Mouse (Mus musculus) midbrain, embryonic 13.5 days (tissue): Measurements from ENCODE around the gene Grm8. TPM values are rescaled to one million over a fixed set of nuclear protein-coding genes. Genes with fewer than 3 reads are reported as not detected.
"Not testable (repeated sequence)": the region's sequence is repeated elsewhere in the genome, so short reads cannot be mapped to it uniquely, and the experiment has no call there.

Experiments used
- ATAC-seq: fragments of 200-750 bp; cut with Nextera tagmentation; 2 replicates; pipeline ENCODE4 v1.8.0; 2017; ENCODE audit warnings: mild to moderate bottlenecking, moderate TSS enrichment, moderate library complexity
- H3K27ac ChIP-seq: fragments of 300-500 bp; sonication (generic); 2 replicates; pipeline ENCODE4 v1.5.1; 2015; ENCODE audit warnings: inconsistent platforms, mild to moderate bottlenecking, moderate library complexity
- H3K27me3 ChIP-seq: fragments of 300-500 bp; sonication (generic); 2 replicates; pipeline ENCODE4 v1.6.1; 2015; ENCODE audit warnings: mild to moderate bottlenecking, inconsistent platforms
- H3K36me3 ChIP-seq: fragments of 300-500 bp; sonication (generic); 2 replicates; pipeline ENCODE4 v1.6.1; 2015; ENCODE audit warnings: mild to moderate bottlenecking, inconsistent platforms
- H3K4me1 ChIP-seq: fragments of 300-500 bp; sonication (generic); replicated peaks from 2 replicates; pipeline ENCODE4 v1.6.1; 2015; ENCODE audit warnings: inconsistent platforms
- H3K4me2 ChIP-seq: fragments of 300-500 bp; sonication (generic); replicated peaks from 2 replicates; pipeline ENCODE4 v1.6.1; 2015; ENCODE audit warnings: moderate library complexity, mild to moderate bottlenecking, inconsistent platforms
- H3K4me3 ChIP-seq: fragments of 300-500 bp; sonication (generic); replicated peaks from 2 replicates; pipeline ENCODE4 v1.5.1; 2015; ENCODE audit warnings: mild to moderate bottlenecking, inconsistent platforms
- H3K9ac ChIP-seq: fragments of 300-500 bp; sonication (generic); replicated peaks from 2 replicates; pipeline ENCODE4 v1.6.1; 2015; ENCODE audit warnings: mild to moderate bottlenecking, inconsistent platforms
- H3K9me3 ChIP-seq: fragments of 300-500 bp; sonication (generic); 2 replicates; pipeline ENCODE4 v1.6.1; 2016; ENCODE audit warnings: mild to moderate bottlenecking, inconsistent platforms
- WGBS: fragments of 180-500 bp; shearing (Covaris S2); methylation state at CpG from one replicate; pipeline ENCODE4 v1.1.7; 2015; 5-methylcytosine and 5-hydroxymethylcytosine counted together
- polyA plus RNA-seq: library from polyadenylated mRNA; unstranded; fragments of >200 nt; fragmentation: Nextera tagmentation; extraction: Ambion mirVana; gene quantifications from 2 replicates; pipeline ENCODE4 v1.2.1, GENCODE M21; 2015

Gene Grm8
- polyA plus RNA-seq, 1 experiment from 2014 or later, result 7.1 TPM

GRCm38 (mm10) chr6:27928058-27928457, 206.9 kb downstream of the Grm8 start:
- WGBS, result 70% methylated on average over 3 of the region's 3 CpGs
- no peak for ATAC-seq
- no peak overlapping the region for H3K9ac ChIP-seq
- no peaks in the 10 kb centered on the region for H3K27me3 ChIP-seq
- no peaks in the 10 kb centered on the region for H3K9me3 ChIP-seq
- no peak overlapping the region for H3K27ac ChIP-seq
- H3K36me3 ChIP-seq, result no peaks in the 10 kb centered on the region
- H3K4me2 ChIP-seq, result no peak overlapping the region
- no peak overlapping the region for H3K4me3 ChIP-seq
- H3K4me1 ChIP-seq, result no peaks in the 10 kb centered on the region

GRCm38 (mm10) chr6:27913281-27913680, 221.7 kb downstream of the Grm8 start:
- Histone ChIP-seq H3K9me3 (peaks cover 8% of the 10 kb centered on the region; the same call in 1 of the 2 replicates), H3K9ac (no peak overlapping the region), H3K4me2 (no peak overlapping the region), H3K36me3 (no peaks in the 10 kb centered on the region), H3K27me3 (no peaks in the 10 kb centered on the region), H3K27ac (no peak overlapping the region), H3K4me3 (no peak overlapping the region), H3K4me1 (no peaks in the 10 kb centered on the region)
- 81% methylated on average over 1 of the region's 1 CpGs for WGBS
- no peak for ATAC-seq

GRCm38 (mm10) chr6:27904358-27904757, 230.6 kb downstream of the Grm8 start:
- Histone ChIP-seq H3K4me3 (no peak overlapping the region), H3K4me1 (peaks cover 6% of the 10 kb centered on the region; the same call in 1 of the 2 replicates), H3K27me3 (no peaks in the 10 kb centered on the region), H3K9ac (no peak overlapping the region), H3K27ac (no peak overlapping the region), H3K36me3 (no peaks in the 10 kb centered on the region), H3K4me2 (no peak overlapping the region), H3K9me3 (0 out of 2 replicates have a peak, but pooled peaks cover under 1% of the 10 kb centered on the region)
- ATAC-seq, result no peak

- H3K27me3 ChIP-seq, result no peaks in the 10 kb centered on the region
- H3K4me3 ChIP-seq, result no peak overlapping the region
- H3K4me1 ChIP-seq, result peaks cover 6% of the 10 kb centered on the region; the same call in 1 of the 2 replicates
- no peak for ATAC-seq
- no peaks in the 10 kb centered on the region for H3K9me3 ChIP-seq
- H3K36me3 ChIP-seq, result no peaks in the 10 kb centered on the region
- no peak overlapping the region for H3K27ac ChIP-seq
- H3K4me2 ChIP-seq, result no peak overlapping the region
- H3K9ac ChIP-seq, result no peak overlapping the region
- WGBS, result 98% methylated on average over 1 of the region's 1 CpGs
Observed at GRCm38 (mm10) chr6:27902224-27902623, 232.8 kb downstream of the Grm8 start.

GRCm38 (mm10) chr6:27901396-27901795, 233.6 kb downstream of the Grm8 start:
- H3K27me3 ChIP-seq, result no peaks in the 10 kb centered on the region
- no peak overlapping the region for H3K9ac ChIP-seq
- H3K4me1 ChIP-seq, result peaks cover 6% of the 10 kb centered on the region; the same call in 1 of the 2 replicates
- ATAC-seq, result no peak
- H3K36me3 ChIP-seq, result no peaks in the 10 kb centered on the region
- H3K27ac ChIP-seq, result no peak overlapping the region
- H3K4me3 ChIP-seq, result no peak overlapping the region
- no peak overlapping the region for H3K4me2 ChIP-seq
- 86% methylated on average over 3 of the region's 3 CpGs for WGBS
- H3K9me3 ChIP-seq, result no peaks in the 10 kb centered on the region

GRCm38 (mm10) chr6:27895153-27895552, 239.8 kb downstream of the Grm8 start:
- WGBS, result 94% methylated on average over 1 of the region's 1 CpGs
- ATAC-seq, result no peak
- Histone ChIP-seq H3K27ac (no peak overlapping the region), H3K9ac (no peak overlapping the region), H3K27me3 (no peaks in the 10 kb centered on the region), H3K36me3 (no peaks in the 10 kb centered on the region), H3K4me3 (no peak overlapping the region), H3K4me1 (no peaks in the 10 kb centered on the region), H3K9me3 (no peaks in the 10 kb centered on the region), H3K4me2 (no peak overlapping the region)

- no peak for ATAC-seq
Observed at GRCm38 (mm10) chr6:27892886-27893285, 242.1 kb downstream of the Grm8 start.

GRCm38 (mm10) chr6:27888391-27888790, 246.6 kb downstream of the Grm8 start:
- no peaks in the 10 kb centered on the region for H3K36me3 ChIP-seq
- H3K27me3 ChIP-seq, result no peaks in the 10 kb centered on the region
- no peak overlapping the region for H3K27ac ChIP-seq
- H3K9me3 ChIP-seq, result no peaks in the 10 kb centered on the region
- H3K4me1 ChIP-seq, result no peaks in the 10 kb centered on the region
- H3K4me2 ChIP-seq, result no peak overlapping the region
- no peak overlapping the region for H3K9ac ChIP-seq
- 90% methylated on average over 2 of the region's 2 CpGs for WGBS
- H3K4me3 ChIP-seq, result no peak overlapping the region
- no peak for ATAC-seq

More at GRCm38 (mm10) chr6:27892886-27893285, 242.1 kb downstream of the Grm8 start:
- H3K27me3 ChIP-seq, result no peaks in the 10 kb centered on the region
- no peak overlapping the region for H3K9ac ChIP-seq
- H3K36me3 ChIP-seq, result no peaks in the 10 kb centered on the region
- H3K9me3 ChIP-seq, result no peaks in the 10 kb centered on the region
- WGBS, result 88% methylated on average over 1 of the region's 1 CpGs
- no peak overlapping the region for H3K4me3 ChIP-seq
- no peak overlapping the region for H3K27ac ChIP-seq
- H3K4me2 ChIP-seq, result no peak overlapping the region
- H3K4me1 ChIP-seq, result no peaks in the 10 kb centered on the region

GRCm38 (mm10) chr6:27887922-27888321, 247.1 kb downstream of the Grm8 start:
- 100% methylated on average over 1 of the region's 1 CpGs for WGBS
- no peak overlapping the region for H3K27ac ChIP-seq
- ATAC-seq, result no peak

GRCm38 (mm10) chr6:27885786-27886185, 249.2 kb downstream of the Grm8 start:
- no peak overlapping the region for H3K4me2 ChIP-seq
- WGBS, result 69% methylated on average over 1 of the region's 1 CpGs
- no peaks in the 10 kb centered on the region for H3K4me1 ChIP-seq
- no peak overlapping the region for H3K4me3 ChIP-seq
- no peaks in the 10 kb centered on the region for H3K36me3 ChIP-seq
- H3K9ac ChIP-seq, result no peak overlapping the region
- H3K27me3 ChIP-seq, result no peaks in the 10 kb centered on the region
- ATAC-seq, result no peak
- H3K9me3 ChIP-seq, result no peaks in the 10 kb centered on the region
- H3K27ac ChIP-seq, result no peak overlapping the region

More at GRCm38 (mm10) chr6:27887922-27888321, 247.1 kb downstream of the Grm8 start:
- H3K4me3 ChIP-seq, result no peak overlapping the region
- H3K4me2 ChIP-seq, result no peak overlapping the region
- H3K9ac ChIP-seq, result no peak overlapping the region
- no peaks in the 10 kb centered on the region for H3K36me3 ChIP-seq
- H3K4me1 ChIP-seq, result no peaks in the 10 kb centered on the region
- H3K9me3 ChIP-seq, result no peaks in the 10 kb centered on the region
- no peaks in the 10 kb centered on the region for H3K27me3 ChIP-seq

- Histone ChIP-seq H3K27me3 (no peaks in the 10 kb centered on the region), H3K4me3 (no peak overlapping the region), H3K9me3 (no peaks in the 10 kb centered on the region), H3K27ac (no peak overlapping the region), H3K4me2 (no peak overlapping the region), H3K4me1 (peaks cover 8% of the 10 kb centered on the region), H3K36me3 (no peaks in the 10 kb centered on the region), H3K9ac (no peak overlapping the region)
- WGBS, result 10% methylated on average over 1 of the region's 1 CpGs
- ATAC-seq, result peak; percentile 48; the same call in 1 of the 2 replicates
Observed at GRCm38 (mm10) chr6:27849644-27850043, 285.3 kb downstream of the Grm8 start.

- no peak overlapping the region for H3K4me3 ChIP-seq
- H3K9me3 ChIP-seq, result no peaks in the 10 kb centered on the region
- ATAC-seq, result no peak
- no peaks in the 10 kb centered on the region for H3K36me3 ChIP-seq
- no peak overlapping the region for H3K27ac ChIP-seq
- H3K27me3 ChIP-seq, result no peaks in the 10 kb centered on the region
- H3K4me1 ChIP-seq, result no peaks in the 10 kb centered on the region
- H3K4me2 ChIP-seq, result no peak overlapping the region
- no peak overlapping the region for H3K9ac ChIP-seq
- WGBS, result 100% methylated on average over 1 of the region's 1 CpGs
Observed at GRCm38 (mm10) chr6:27836159-27836558, 298.8 kb downstream of the Grm8 start.

- H3K4me2 ChIP-seq, H3K4me3 ChIP-seq, H3K36me3 ChIP-seq, H3K27ac ChIP-seq, H3K4me1 ChIP-seq, H3K9ac ChIP-seq, ATAC-seq, H3K9me3 ChIP-seq, H3K27me3 ChIP-seq: not testable (repeated sequence)
- 96% methylated on average over 2 of the region's 2 CpGs for WGBS
Observed at GRCm38 (mm10) chr6:27819735-27820134, 315.2 kb downstream of the Grm8 start.
